Mouse (Mus musculus) heart, adult 18-20 months (tissue): ENCODE measurements around the gene Eno3. TPM values are rescaled to one million over a fixed set of nuclear protein-coding genes. Genes with fewer than 3 reads are reported as not detected.

Experiments
- DNase-seq, 2 experiments: peaks; one replicate each; pipeline ENCODE4 v3.0.0; 2021 to 2022; ENCODE audit warnings: mixed read lengths in 1 of 2
- total RNA-seq, 2 experiments: library from RNA; stranded (reverse); gene quantifications; 2 replicates each; pipeline ENCODE4 v1.2.3; 2021

The Eno3 gene
- total RNA-seq, 2 experiments from 2014 or later = 1,596 to 1,839 TPM

- DNase-seq = peak in 1 of 2 experiments; percentile 9
Measured at GRCm38 (mm10) chr11:70643051-70643450, 14.0 kb upstream of the Eno3 start.

DNA sequence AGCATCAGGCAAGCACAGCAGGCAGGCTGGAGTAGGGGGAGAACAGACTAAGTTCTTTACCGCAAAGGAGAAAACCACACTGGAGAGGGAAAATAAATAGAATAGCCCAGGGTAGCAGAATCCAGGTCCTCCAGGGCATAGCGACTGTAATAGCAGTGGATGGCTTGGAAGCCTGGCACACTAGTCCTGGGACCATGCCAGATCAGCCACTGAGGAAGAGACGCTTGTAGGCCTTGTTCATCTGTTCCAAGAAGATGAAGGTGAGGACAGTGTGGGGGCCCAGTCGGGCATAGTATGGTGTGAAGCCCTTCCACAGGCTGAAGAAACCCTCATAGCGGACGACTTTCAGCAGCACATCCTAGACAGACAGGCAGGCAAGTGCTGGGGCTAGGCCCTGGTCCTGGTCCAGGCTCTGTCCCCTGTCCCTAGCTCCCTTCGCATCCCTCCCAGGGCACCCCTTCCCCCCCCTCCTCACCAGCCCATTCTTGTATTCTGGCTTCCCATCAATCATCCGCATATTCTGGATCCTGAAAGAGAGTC, 12.4 kb upstream of the Eno3 start:
- peak in 1 of 2 experiments; percentile 23 for DNase-seq

DNA sequence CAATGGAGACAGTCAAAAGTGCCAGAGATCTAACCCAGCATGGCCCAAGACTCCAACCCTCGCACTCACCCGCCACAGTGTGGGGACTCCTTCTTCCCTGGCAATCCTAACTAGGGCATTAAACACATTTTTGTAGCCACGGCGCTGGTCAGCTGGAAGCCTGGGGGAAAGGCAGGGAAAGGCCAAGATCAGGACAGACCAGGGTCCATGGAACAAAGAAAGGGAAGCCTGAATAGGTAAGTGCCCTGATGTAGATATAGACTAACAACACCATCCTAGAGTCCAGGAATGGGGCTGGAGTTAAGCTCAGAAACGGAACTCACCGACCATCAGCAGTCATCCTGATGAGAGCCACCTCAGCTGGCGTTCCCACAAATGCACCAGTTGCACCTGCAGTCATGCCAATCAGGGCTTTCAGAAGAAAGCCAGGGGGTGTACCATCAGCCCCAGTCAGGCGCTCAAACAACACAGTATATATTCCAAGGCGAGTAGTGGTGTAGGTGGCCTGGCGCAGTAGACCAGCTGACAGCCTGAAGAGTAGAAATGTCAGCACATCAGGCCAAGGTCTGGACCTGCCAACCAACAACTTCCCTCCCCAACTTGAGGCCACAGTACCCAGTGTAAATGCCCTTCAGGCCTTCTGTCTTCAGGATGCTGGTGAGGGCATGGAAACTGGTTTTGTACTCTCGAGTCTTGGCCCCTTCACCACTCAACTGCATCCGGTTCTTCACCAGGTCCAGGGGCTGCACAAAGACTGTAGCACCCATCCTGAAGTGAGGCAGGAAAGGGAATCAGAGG, 11.3 kb upstream of the Eno3 start:
- peak in 1 of 2 experiments; percentile 35 for DNase-seq

DNA sequence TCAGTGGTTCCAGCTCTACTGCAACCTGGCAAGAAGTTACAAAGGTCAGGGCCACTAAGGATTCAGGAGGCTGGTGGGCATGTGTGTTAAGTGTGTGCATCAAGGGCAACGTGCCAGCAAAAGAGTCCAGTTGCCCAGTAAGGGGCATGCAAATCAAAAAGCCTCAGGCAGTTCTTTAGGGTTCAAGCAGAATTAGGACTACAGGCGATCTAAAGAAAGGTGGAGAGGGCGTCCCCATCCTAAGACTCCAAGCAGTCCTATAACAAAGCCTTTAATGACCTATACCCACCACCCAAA, 10.8 kb upstream of the Eno3 start:
- no peak for DNase-seq

GRCm38 (mm10) chr11:70646691-70647650, 10.0 kb upstream of the Eno3 start, which contains the start of the genes Rnf167 and Slc25a11:
TSS of gene Rnf167 (plus strand) at chr11:70647235.
TSS of gene Slc25a11 (minus strand) at chr11:70647479.
- DNase-seq = peak; percentile 97 to 98

DNA sequence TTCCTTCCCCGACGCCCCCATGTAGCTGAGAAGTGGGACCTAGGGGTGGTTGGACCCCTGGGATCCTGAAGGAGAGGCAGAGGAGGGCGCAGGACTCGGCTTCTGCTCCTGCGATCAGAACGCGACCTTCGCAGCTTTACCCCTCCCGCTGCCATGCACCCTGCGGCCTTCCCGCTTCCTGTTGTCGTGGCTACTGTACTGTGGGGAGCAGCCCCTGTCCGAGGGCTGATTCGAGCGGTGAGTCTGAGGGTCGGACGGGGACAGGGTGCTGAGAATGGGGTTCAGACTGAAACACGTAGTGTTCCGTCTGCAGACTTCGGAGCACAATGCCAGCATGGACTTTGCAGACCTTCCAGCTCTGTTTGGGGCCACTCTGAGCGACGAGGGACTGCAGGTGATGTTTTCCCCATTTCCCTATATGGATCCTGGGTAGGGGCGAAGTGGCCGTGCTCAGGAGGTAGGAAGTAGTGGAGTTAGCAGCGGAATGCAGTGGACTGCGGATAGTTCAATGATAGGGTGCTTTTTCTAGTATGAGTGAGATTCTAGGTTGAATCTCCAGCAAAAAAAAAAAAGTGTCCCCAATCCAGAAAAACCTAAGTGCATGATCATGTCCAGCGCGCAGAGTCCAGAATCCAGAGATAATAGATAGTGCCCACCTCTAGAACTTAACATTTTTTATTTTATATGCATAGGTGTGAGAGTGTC, 9.1 kb upstream of the Eno3 start:
- no peak for DNase-seq

DNA sequence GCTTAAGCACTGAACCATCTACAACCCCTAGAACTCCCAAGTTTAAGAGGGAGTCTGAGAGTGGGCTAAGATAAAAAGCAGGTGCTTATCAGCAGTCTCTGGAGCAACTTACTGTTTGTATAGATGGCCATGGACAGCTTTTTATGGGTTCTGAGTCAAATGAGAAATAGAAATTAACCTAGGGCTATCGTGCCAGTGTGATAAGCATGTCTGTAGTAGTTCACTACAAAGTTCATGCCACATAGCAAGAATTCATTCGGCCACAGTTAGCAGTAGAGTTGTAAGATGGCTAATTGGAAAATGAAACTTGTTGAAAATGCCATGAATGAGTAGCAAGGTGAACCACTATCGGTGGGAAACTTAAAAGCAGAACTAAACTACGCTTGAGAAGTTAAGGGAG, 8.5 kb upstream of the Eno3 start:
- no peak for DNase-seq

- peak in 1 of 2 experiments; percentile 15 for DNase-seq
Measured at GRCm38 (mm10) chr11:70649185-70649734, 7.7 kb upstream of the Eno3 start.

- peak in 1 of 2 experiments; percentile 19 for DNase-seq
Measured at GRCm38 (mm10) chr11:70650322-70651175, 6.5 kb upstream of the Eno3 start.

DNA sequence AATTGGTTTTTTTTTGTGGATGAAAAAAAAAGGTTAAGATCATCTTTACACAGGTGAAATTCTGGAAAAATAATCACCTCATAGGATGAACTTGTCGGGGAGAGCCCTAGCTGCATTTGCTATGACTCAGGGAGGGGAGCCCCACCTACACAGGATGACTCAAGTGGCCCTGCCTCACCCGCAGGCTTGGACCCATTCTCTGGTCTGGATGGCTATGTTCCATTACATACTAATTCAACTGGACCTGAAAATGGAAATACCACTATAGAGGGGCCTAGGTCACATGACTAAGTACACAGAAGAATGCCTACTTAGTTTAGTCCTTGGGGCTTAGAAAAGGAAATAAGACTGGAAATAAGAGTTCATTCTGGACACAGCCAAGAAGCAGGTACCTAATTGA, 5.6 kb upstream of the Eno3 start:
- DNase-seq = peak in 1 of 2 experiments; percentile 20

DNA sequence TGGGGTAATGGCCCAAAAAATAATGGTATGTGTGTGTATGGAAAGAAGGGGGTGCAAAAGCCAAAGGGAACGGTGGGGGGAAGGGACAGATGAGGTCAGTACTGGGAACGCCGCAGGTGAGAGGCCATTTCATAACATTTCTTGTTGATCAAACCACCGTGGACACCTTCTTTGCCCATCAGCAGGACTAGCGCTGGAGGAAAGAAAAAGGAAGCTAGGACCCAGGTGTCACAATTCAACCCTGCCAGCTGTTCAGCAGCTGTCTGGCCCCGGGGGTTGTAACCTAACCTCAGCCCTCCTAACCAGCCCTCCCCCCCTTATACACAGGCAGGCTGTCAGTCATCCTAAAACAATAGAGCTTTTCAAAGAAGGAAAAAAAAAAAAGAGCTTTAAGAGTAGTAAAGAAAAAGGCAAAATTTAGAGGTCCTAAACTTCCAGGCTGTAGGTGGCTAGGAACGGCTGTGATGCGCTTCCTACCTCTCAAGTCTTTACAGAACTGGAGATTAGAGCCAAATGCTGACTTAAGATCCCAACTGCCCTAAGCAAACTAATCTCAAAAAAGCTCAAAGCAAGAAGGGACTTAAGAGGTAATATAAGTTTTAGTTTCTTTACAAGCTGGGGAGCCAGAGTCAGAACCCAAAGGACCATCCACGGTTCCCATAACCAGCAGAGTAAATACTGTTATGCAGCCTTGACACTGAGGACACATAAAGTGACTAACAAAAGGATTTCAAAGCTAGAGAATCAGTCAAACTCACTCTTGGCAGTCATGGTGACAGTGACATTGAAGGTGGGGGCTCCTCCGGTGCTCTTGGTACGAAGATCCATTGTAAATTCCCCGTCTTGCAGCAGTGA, 4.7 kb upstream of the Eno3 start:
- no peak for DNase-seq

DNA sequence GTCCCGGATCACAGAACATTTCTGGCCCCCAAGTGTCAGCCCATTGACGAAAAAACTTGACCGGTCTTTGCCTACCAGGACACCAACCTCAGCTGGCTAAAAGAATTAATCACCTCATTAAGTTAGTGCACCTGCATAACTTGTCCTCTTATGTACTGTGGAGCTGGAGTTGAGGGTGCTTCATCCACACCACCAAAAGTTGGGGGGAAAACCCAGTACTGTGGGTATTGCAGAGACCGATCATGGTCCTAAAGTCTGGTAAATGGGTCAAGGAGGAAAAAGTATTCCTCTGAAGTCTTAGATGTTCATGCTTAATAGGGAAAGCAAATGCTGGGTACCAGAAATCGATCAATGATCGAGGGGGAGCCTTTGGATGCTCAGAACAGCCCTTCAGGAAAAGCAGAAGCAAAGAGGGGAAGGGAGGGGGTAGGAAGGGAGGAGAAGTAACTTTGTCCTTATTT, 4.1 kb upstream of the Eno3 start:
- DNase-seq = no peak

GRCm38 (mm10) chr11:70653345-70654197, 3.4 kb upstream of the Eno3 start:
- DNase-seq = peak; percentile 75 to 77

- DNase-seq = peak; percentile 81 to 83
Measured at GRCm38 (mm10) chr11:70654198-70654922, 2.6 kb upstream of the Eno3 start, which contains the start of gene Pfn1. TSS of gene Pfn1 (minus strand) at chr11:70654644.

- peak; percentile 89 to 90 for DNase-seq
Measured at GRCm38 (mm10) chr11:70654923-70655570, 2.0 kb upstream of the Eno3 start.

GRCm38 (mm10) chr11:70655571-70656455, 1.2 kb upstream of the Eno3 start:
- peak; percentile 73 to 74 for DNase-seq
